Mouse (Mus musculus) right cerebral cortex, adult 18-20 months (tissue): ENCODE measurements around the gene Tpst2.
"Not testable (repeated sequence)": the region's sequence is repeated elsewhere in the genome, so short reads cannot be mapped to it uniquely, and the experiment has no call there.

Experiments used
- DNase-seq: peaks from one replicate; pipeline ENCODE4 v3.0.0; 2022; ENCODE audit warnings: mixed read lengths

The Tpst2 gene

GRCm38 (mm10) chr5:112298226-112298988 lies 21.9 kb downstream of the Tpst2 start:
- DNase-seq, result no peak

GRCm38 (mm10) chr5:112299399-112299798 lies 22.9 kb downstream of the Tpst2 start:
- DNase-seq, result no peak

GRCm38 (mm10) chr5:112300112-112300511 lies 23.6 kb downstream of the Tpst2 start:
- DNase-seq, result no peak

GRCm38 (mm10) chr5:112300721-112301308 lies 24.3 kb downstream of the Tpst2 start:
- DNase-seq, result peak; percentile 38

- DNase-seq, result no peak
Observed at GRCm38 (mm10) chr5:112301694-112302093, 25.2 kb downstream of the Tpst2 start.

- no peak for DNase-seq
Observed at GRCm38 (mm10) chr5:112302310-112302709, 25.8 kb downstream of the Tpst2 start.

- DNase-seq, result no peak
Observed at GRCm38 (mm10) chr5:112305842-112306241, 29.4 kb downstream of the Tpst2 start.

- no peak for DNase-seq
Observed at GRCm38 (mm10) chr5:112313222-112313885, 36.9 kb downstream of the Tpst2 start.

- no peak for DNase-seq
Observed at GRCm38 (mm10) chr5:112316468-112316867, 40.0 kb downstream of the Tpst2 start.

GRCm38 (mm10) chr5:112317328-112317727 lies 40.8 kb downstream of the Tpst2 start:
- no peak for DNase-seq

GRCm38 (mm10) chr5:112319343-112319742 lies 42.9 kb downstream of the Tpst2 start:
- not testable (repeated sequence) for DNase-seq

- no peak for DNase-seq
Observed at GRCm38 (mm10) chr5:112320379-112320778, 43.9 kb downstream of the Tpst2 start.

GRCm38 (mm10) chr5:112320936-112321335 lies 44.4 kb downstream of the Tpst2 start:
- DNase-seq, result peak; percentile 87

GRCm38 (mm10) chr5:112321376-112321775 lies 44.9 kb downstream of the Tpst2 start:
- DNase-seq, result no peak

GRCm38 (mm10) chr5:112323246-112323645 lies 46.8 kb downstream of the Tpst2 start:
- DNase-seq, result no peak

GRCm38 (mm10) chr5:112324637-112325545 lies 48.4 kb downstream of the Tpst2 start:
- DNase-seq, result no peak

GRCm38 (mm10) chr5:112325546-112326445 lies 49.3 kb downstream of the Tpst2 start, which contains the start of gene Tfip11:
Gene Tfip11 (plus strand): TSS chr5:112326358.
- DNase-seq, result peak; percentile 97

- DNase-seq, result no peak
Observed at GRCm38 (mm10) chr5:112326446-112327009, 50.0 kb downstream of the Tpst2 start.

GRCm38 (mm10) chr5:112327854-112328253 lies 51.4 kb downstream of the Tpst2 start:
- no peak for DNase-seq

GRCm38 (mm10) chr5:112329805-112330564 lies 53.5 kb downstream of the Tpst2 start:
- DNase-seq, result no peak
